Mouse (Mus musculus) ES-E14 (cell line): Measurements from ENCODE around the gene St8sia1. TPM values are rescaled to one million over a fixed set of nuclear protein-coding genes. Genes with fewer than 3 reads are reported as not detected.
A peak's percentile ranks its signal among the peaks of the same experiment; 100 is the strongest.

Source experiments
- DNase-seq: peaks from one replicate; pipeline ENCODE4 v3.0.0-alpha.2; 2013; ENCODE audit warnings: low read depth, low spot score
- H3K27ac ChIP-seq: 2 replicates; pipeline ENCODE4 v1.5.1; 2012; ENCODE audit warnings: low read depth, mild to moderate bottlenecking, low read length, moderate library complexity, mixed read lengths; ENCODE audit not compliant: poor library complexity, insufficient read depth, severe bottlenecking
- H3K36me3 ChIP-seq: 2 replicates; pipeline ENCODE4 v1.6.1; 2012; ENCODE audit warnings: mild to moderate bottlenecking, low read length, moderate library complexity, mixed read lengths; ENCODE audit not compliant: control insufficient read depth, poor library complexity, insufficient read depth, severe bottlenecking
- H3K4me1 ChIP-seq, 2 experiments: fragments of 150-350 bp in 1 of 2; sonication (generic) in 1 of 2; 2 replicates each; pipeline ENCODE4 v1.6.1; 2012; ENCODE audit warnings: low read length in 2 of 2, mild to moderate bottlenecking in 1 of 2, mixed read lengths in 1 of 2; ENCODE audit not compliant: control insufficient read depth in 2 of 2, insufficient read depth in 2 of 2, poor library complexity in 1 of 2
- H3K4me3 ChIP-seq, 2 experiments: fragments of 150-350 bp in 1 of 2; sonication (generic) in 1 of 2; 2 replicates each; pipeline ENCODE4 v1.5.1; 2012; ENCODE audit warnings: low read length in 2 of 2, low read depth in 1 of 2, mild to moderate bottlenecking in 1 of 2, mixed read lengths in 1 of 2; ENCODE audit not compliant: insufficient read depth in 1 of 2, poor library complexity in 1 of 2, severe bottlenecking in 1 of 2
- H3K9ac ChIP-seq: 2 replicates; pipeline ENCODE4 v1.6.1; 2012; ENCODE audit warnings: low read depth, mild to moderate bottlenecking, low read length, mixed read lengths; ENCODE audit not compliant: poor library complexity, insufficient read depth, severe bottlenecking
- H3K9me3 ChIP-seq: fragments of 150-350 bp; sonication (generic); 2 replicates; pipeline ENCODE4 v1.6.1; 2012; ENCODE audit warnings: low read depth, mild to moderate bottlenecking, low read length; ENCODE audit not compliant: control insufficient read depth, insufficient read depth
- CHD2 ChIP-seq: IDR thresholded peaks from 2 replicates; pipeline ENCODE4 v1.6.1; 2014; ENCODE audit warnings: mild to moderate bottlenecking, low read depth, low read length, inconsistent platforms
- HCFC1 ChIP-seq: IDR thresholded peaks from 2 replicates; pipeline ENCODE4 v1.6.1; 2012; ENCODE audit warnings: low read length, inconsistent platforms, borderline replicate concordance; ENCODE audit not compliant: insufficient read depth
- MAFK ChIP-seq: IDR thresholded peaks from 2 replicates; pipeline ENCODE4 v1.6.1; 2014; ENCODE audit warnings: mild to moderate bottlenecking, low read depth, low read length, inconsistent platforms; ENCODE audit not compliant: insufficient read depth
- ZC3H11A ChIP-seq: IDR thresholded peaks from 2 replicates; pipeline ENCODE4 v1.6.1; 2012; ENCODE audit warnings: low read depth, mild to moderate bottlenecking, inconsistent platforms, low read length, borderline replicate concordance
- ZNF384 ChIP-seq: IDR thresholded peaks from 2 replicates; pipeline ENCODE4 v1.6.1; 2012; ENCODE audit warnings: low read depth, low read length, inconsistent platforms
- in situ Hi-C, 2 experiments: fragments of 600-800 bp; cut with MboI; formaldehyde crosslinking; loops; one replicate each; pipeline ENCODE4 v1.15.1; 2025; ENCODE audit warnings: low sequenced_read_pairs in 2 of 2, inconsistent platforms in 1 of 2; ENCODE audit not compliant: unreplicated experiment in 2 of 2
- total RNA-seq: library from RNA; depleted of rRNA; stranded (reverse); fragments of 300-350 nt; gene quantifications from 2 replicates; pipeline ENCODE4 v1.2.3, GENCODE M21; 2012

The St8sia1 gene
- total RNA-seq, 1 experiment, result 8.2 TPM

- TF ChIP-seq ZNF384 (no peak), CHD2 (no peak), HCFC1 (no peak), ZC3H11A (no peak), MAFK (no peak)
These were observed 104.3 kb downstream of the St8sia1 start for GRCm38 (mm10) chr6:142859946-142860345.

GRCm38 (mm10) chr6:142858937-142859336, 105.3 kb downstream of the St8sia1 start:
- in situ Hi-C loops, result no loop called here
- TF ChIP-seq ZNF384, result no peak
- TF ChIP-seq ZC3H11A, result 0 out of 2 replicates have a peak, but pooled peaks have one; percentile 31
- H3K4me1 ChIP-seq, result peaks cover 2 to 4% of the 10 kb centered on the region in 2 experiments; a peak in 1 of 4 replicates

More at GRCm38 (mm10) chr6:142859946-142860345, 104.3 kb downstream of the St8sia1 start:
- Histone ChIP-seq H3K9me3 (no peaks in the 10 kb centered on the region), H3K36me3 (no peaks in the 10 kb centered on the region), H3K27ac (no peak overlapping the region), H3K4me1 (peaks cover 2 to 4% of the 10 kb centered on the region in 2 experiments; a peak in 1 of 4 replicates), H3K4me3 (no peak overlapping the region), H3K9ac (no peak overlapping the region)
- no peak for DNase-seq
- in situ Hi-C loops, result no loop called here

GRCm38 (mm10) chr6:142856258-142856874, 107.9 kb downstream of the St8sia1 start:
- Histone ChIP-seq H3K36me3 (peaks cover under 1% of the 10 kb centered on the region; the same call in 1 of the 2 replicates), H3K9me3 (no peaks in the 10 kb centered on the region), H3K9ac (no peak overlapping the region), H3K4me1 (peaks cover 2 to 4% of the 10 kb centered on the region in 2 experiments; a peak in 1 of 4 replicates), H3K27ac (no peak overlapping the region), H3K4me3 (no peak overlapping the region)
- in situ Hi-C loops, result no loop called here
- TF ChIP-seq HCFC1 (no peak), ZC3H11A (no peak), CHD2 (no peak), MAFK (no peak), ZNF384 (no peak)
- no peak for DNase-seq

More at GRCm38 (mm10) chr6:142858937-142859336, 105.3 kb downstream of the St8sia1 start:
- DNase-seq, result peak; percentile 47
- Histone ChIP-seq H3K27ac (no peak overlapping the region), H3K4me3 (no peak overlapping the region), H3K9ac (no peak overlapping the region), H3K36me3 (no peaks in the 10 kb centered on the region), H3K9me3 (no peaks in the 10 kb centered on the region)

GRCm38 (mm10) chr6:142855761-142856160, 108.5 kb downstream of the St8sia1 start:
- Histone ChIP-seq H3K9ac (no peak overlapping the region), H3K36me3 (peaks cover 2% of the 10 kb centered on the region; the same call in 1 of the 2 replicates), H3K9me3 (no peaks in the 10 kb centered on the region), H3K4me1 (peaks cover 2 to 4% of the 10 kb centered on the region in 2 experiments; a peak in 1 of 4 replicates), H3K27ac (no peak overlapping the region), H3K4me3 (no peak overlapping the region)
- TF ChIP-seq HCFC1 (no peak), MAFK (no peak), ZC3H11A (no peak), ZNF384 (no peak), CHD2 (no peak)
- in situ Hi-C loops, result no loop called here
- no peak for DNase-seq
